Mouse (Mus musculus) cortical plate, adult 2 months (tissue): ENCODE results near the gene Trim40.

ENCODE experiments used
- CTCF ChIP-seq: fragments of 200-500 bp; IDR thresholded peaks from 2 replicates; pipeline ENCODE4 v1.5.1; 2011; ENCODE audit warnings: mild to moderate bottlenecking, control low read depth, low read length; ENCODE audit not compliant: insufficient read depth; ENCODE audit errors: extremely low read depth
- POLR2A ChIP-seq: fragments of 200-500 bp; IDR thresholded peaks from 2 replicates; pipeline ENCODE4 v1.6.1; 2011; ENCODE audit warnings: mild to moderate bottlenecking, low read length, control low read depth; ENCODE audit not compliant: insufficient read depth; ENCODE audit errors: extremely low read depth

GRCm38 (mm10) chr17:36869284-36869954 is 20.5 kb downstream of the Trim40 start, which contains the start of gene Trim10:
- TF ChIP-seq POLR2A (no peak), CTCF (no peak)
